Mouse (Mus musculus): ENCODE measurements around the gene Wdr48. TPM values are rescaled to one million over a fixed set of nuclear protein-coding genes. Genes with fewer than 3 reads are reported as not detected.

Gene Wdr48
- 81.4 and 84.4 TPM in 2 replicates for polyA plus RNA-seq (2012; rRNA removed)

GRCm38 (mm10) chr9:119894339-119895009 lies at the start of gene Wdr48:
Wdr48 (plus strand) TSS chr9:119894878.

GRCm38 (mm10) chr9:119937005-119937773 lies 42.5 kb downstream of the Wdr48 start, which contains the start of the genes Gorasp1 and Ttc21a:
Gorasp1 (minus strand) TSS chr9:119937565.
Ttc21a (plus strand) TSS chr9:119937606.

Other genes with a start within 250 kb of the Wdr48 start
- 0.51 and 3.4 TPM in 2 replicates for gene Scn10a, start 175.6 kb upstream of the Wdr48 start, polyA plus RNA-seq (2012; rRNA removed)
- 0.21 and 0.86 TPM in 2 replicates for gene Scn11a, start 69.4 kb upstream of the Wdr48 start, polyA plus RNA-seq (2012; rRNA removed)
- gene Gorasp1, start 42.7 kb downstream of the Wdr48 start, polyA plus RNA-seq (2012; rRNA removed) = 23.4 and 23.7 TPM in 2 replicates
- gene Ttc21a, start 42.7 kb downstream of the Wdr48 start, polyA plus RNA-seq (2012; rRNA removed) = 1.1 and 1.5 TPM in 2 replicates
- gene Csrnp1, start 89.8 kb downstream of the Wdr48 start, polyA plus RNA-seq (2012; rRNA removed) = 3.4 and 3.8 TPM in 2 replicates
- 0.25 TPM in 1 of 2 replicates, not detected in the other for gene Xirp1, start 128.7 kb downstream of the Wdr48 start, polyA plus RNA-seq (2012; rRNA removed)
- gene Cx3cr1, start 175.0 kb downstream of the Wdr48 start, polyA plus RNA-seq (2012; rRNA removed) = 4.0 and 5.2 TPM in 2 replicates
- not detected in 2 replicates for gene Ccr8, start 197.2 kb downstream of the Wdr48 start, polyA plus RNA-seq (2012; rRNA removed)
- 28.2 and 29.0 TPM in 2 replicates for gene Slc25a38, start 215.5 kb downstream of the Wdr48 start, polyA plus RNA-seq (2012; rRNA removed)
- gene Rpsa, start 232.8 kb downstream of the Wdr48 start, polyA plus RNA-seq (2012; rRNA removed) = 1,918 and 1,924 TPM in 2 replicates

Data from central nervous system, embryonic 18 days (tissue).